Mouse (Mus musculus) forebrain, embryonic 10.5 days (tissue): ENCODE measurements at regions not wholly inside any gene's neighbourhood (a gene's known extent, or its start where the extent isn't known, plus 50 kb on each side); places are given as distances from the start of the nearest gene placed in this dataset.

ENCODE experiments used
- DNase-seq: peaks from one replicate; pipeline ENCODE4 v3.0.0-alpha.2; 2017; ENCODE audit warnings: low spot score; ENCODE audit errors: extremely low spot score
- H3K27ac ChIP-seq: fragments of 300-500 bp; sonication (generic); 2 replicates; pipeline ENCODE4 v1.5.1; 2016; ENCODE audit warnings: mild to moderate bottlenecking
- H3K27me3 ChIP-seq: fragments of 300-500 bp; sonication (generic); 2 replicates; pipeline ENCODE4 v1.6.1; 2016; ENCODE audit warnings: mild to moderate bottlenecking; ENCODE audit not compliant: poor library complexity, severe bottlenecking
- H3K36me3 ChIP-seq: fragments of 300-500 bp; sonication (generic); replicated peaks from 2 replicates; pipeline ENCODE4 v1.6.1; 2016; ENCODE audit warnings: mild to moderate bottlenecking, moderate library complexity
- H3K4me1 ChIP-seq: fragments of 300-500 bp; sonication (generic); 2 replicates; pipeline ENCODE4 v1.6.1; 2016
- H3K4me3 ChIP-seq: fragments of 300-500 bp; sonication (generic); 2 replicates; pipeline ENCODE4 v1.5.1; 2016; ENCODE audit warnings: mild to moderate bottlenecking, moderate library complexity
- H3K9me3 ChIP-seq: fragments of 300-500 bp; sonication (generic); 2 replicates; pipeline ENCODE4 v1.6.1; 2016; ENCODE audit warnings: mild to moderate bottlenecking, moderate library complexity
- WGBS: fragments of 180-500 bp; shearing (Covaris S2); methylation state at CpG from one replicate; pipeline ENCODE4 v1.1.7; 2016; 5-methylcytosine and 5-hydroxymethylcytosine counted together

DNA sequence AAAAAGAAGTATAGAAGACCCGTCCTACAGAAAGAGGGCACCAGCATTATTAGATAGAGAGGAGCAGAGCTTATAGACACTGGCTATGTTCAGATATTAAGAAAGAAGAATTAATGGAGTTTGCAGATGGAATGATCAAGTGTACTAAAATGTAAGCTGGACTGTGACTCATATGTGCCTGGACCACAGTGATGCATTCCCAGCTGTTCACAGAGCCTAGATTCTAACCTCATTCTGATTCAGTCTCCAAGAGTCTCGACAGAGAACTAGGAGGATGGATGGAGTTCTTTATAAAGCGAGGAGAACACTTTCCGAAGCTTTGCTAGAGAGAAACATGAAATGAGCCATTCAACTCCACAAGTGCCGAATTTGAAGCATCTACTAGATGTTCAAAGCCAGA lies 345.4 kb downstream of the Adgrl2 start:
- no peak overlapping the region for H3K4me3 ChIP-seq
- peaks cover 13% of the 10 kb centered on the region for H3K4me1 ChIP-seq
- H3K36me3 ChIP-seq: no peaks in the 10 kb centered on the region
- DNase-seq: no peak
- no peak overlapping the region for H3K27ac ChIP-seq
- H3K9me3 ChIP-seq: no peaks in the 10 kb centered on the region
- WGBS: 91% methylated on average over 5 of the region's 5 CpGs
- no peaks in the 10 kb centered on the region for H3K27me3 ChIP-seq

DNA sequence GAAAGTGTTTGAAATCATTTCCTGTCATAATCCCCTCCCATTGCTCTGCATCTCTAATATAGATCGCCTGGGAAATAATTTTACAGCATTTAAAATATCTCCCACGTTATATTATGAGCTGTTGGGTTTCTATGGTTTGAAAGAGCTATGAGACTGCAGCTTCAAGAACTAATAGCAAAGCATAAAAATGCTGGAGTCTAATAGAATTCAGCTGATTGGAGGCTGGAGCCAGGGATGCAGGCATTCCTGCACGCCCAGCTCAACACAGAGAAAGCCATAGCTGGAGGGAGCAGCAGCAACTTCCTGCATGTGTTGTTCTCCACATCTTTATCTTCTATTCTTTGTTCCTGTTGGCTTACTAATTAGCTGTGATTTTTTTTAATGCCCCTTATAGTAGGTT lies 348.8 kb downstream of the Adgrl2 start:
- Histone ChIP-seq H3K9me3 (peaks cover 5% of the 10 kb centered on the region; the same call in 1 of the 2 replicates), H3K4me3 (no peak overlapping the region), H3K4me1 (peaks cover 13% of the 10 kb centered on the region), H3K27ac (no peak overlapping the region), H3K36me3 (no peaks in the 10 kb centered on the region), H3K27me3 (no peaks in the 10 kb centered on the region)
- 78% methylated on average over 3 of the region's 3 CpGs for whole genome bisulfite sequencing
- no peak for DNase-seq

DNA sequence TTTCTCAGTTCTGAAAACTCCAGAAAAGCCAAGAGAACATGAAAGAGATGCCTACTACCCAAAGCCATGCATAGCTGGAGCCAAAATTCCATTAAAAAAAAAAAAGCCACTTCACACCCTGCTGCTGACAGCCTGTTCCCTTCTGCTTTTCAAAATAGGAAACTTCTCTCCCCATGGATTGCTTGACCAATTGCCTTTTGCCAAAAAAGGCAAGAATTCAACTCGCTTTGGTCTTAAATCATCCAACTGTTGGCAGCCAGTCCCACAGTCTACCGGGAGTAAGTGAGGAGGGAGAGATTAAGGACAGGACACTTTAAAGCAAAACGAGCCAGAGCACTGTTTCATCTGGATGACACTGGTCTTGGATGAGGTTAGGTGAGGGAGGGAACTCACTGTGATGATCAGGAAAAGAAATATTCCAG lies 349.7 kb downstream of the Adgrl2 start:
- H3K4me3 ChIP-seq: no peak overlapping the region
- H3K9me3 ChIP-seq: peaks cover 5% of the 10 kb centered on the region; the same call in 1 of the 2 replicates
- H3K27me3 ChIP-seq: no peaks in the 10 kb centered on the region
- no peak for DNase-seq
- 76% methylated on average over 3 of the region's 3 CpGs for WGBS
- H3K27ac ChIP-seq: no peak overlapping the region
- H3K36me3 ChIP-seq: no peaks in the 10 kb centered on the region
- H3K4me1 ChIP-seq: peaks cover 13% of the 10 kb centered on the region

DNA sequence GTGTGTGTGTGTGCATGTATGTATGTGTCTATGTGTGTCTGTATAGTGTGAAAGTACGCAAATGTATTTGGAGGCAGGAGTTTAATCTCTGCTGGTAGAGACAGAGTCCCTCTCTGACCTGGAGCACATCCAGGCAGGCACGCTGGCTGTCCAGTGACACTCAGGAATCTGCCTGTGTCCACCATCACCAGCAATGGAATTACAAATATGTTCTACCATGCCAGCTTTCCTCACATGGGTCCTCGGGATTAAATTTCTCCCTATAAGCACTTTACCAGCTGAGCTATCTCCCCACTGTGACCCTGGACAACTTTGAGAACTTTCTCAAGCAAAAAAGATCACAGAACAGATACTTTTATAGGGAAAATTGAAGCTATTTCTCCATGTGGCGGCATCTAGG lies 355.3 kb downstream of the Adgrl2 start:
- Histone ChIP-seq H3K27me3 (no peaks in the 10 kb centered on the region), H3K27ac (no peak overlapping the region), H3K4me1 (peaks cover 25% of the 10 kb centered on the region), H3K4me3 (no peak overlapping the region), H3K9me3 (peaks cover 5% of the 10 kb centered on the region; the same call in 1 of the 2 replicates), H3K36me3 (no peaks in the 10 kb centered on the region)
- DNase-seq: no peak
- 80% methylated on average over 4 of the region's 4 CpGs for WGBS

DNA sequence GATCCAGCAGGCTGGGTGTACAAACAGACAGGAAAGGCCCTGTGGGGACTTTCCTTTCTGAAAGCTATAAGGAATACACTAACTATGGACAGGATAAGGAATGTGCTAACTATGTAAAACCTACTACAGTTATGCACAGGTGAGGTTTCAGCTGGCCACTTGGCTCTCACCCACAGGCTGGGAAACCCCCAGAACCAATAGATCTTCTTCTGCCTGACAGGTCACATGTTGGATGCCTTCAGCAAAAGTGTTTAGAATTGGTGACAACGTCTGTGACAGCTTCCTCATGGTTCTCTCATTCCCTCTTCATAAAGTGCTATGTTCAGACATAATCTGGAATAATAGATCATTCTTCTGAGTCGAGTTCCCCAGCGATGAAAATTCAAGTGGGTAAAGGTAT lies 356.0 kb downstream of the Adgrl2 start:
- no peaks in the 10 kb centered on the region for H3K36me3 ChIP-seq
- DNase-seq: no peak
- 86% methylated on average over 3 of the region's 3 CpGs for WGBS
- no peak overlapping the region for H3K4me3 ChIP-seq
- H3K27ac ChIP-seq: no peak overlapping the region
- H3K9me3 ChIP-seq: peaks cover 1% of the 10 kb centered on the region; the same call in 1 of the 2 replicates
- peaks cover 25% of the 10 kb centered on the region for H3K4me1 ChIP-seq
- no peaks in the 10 kb centered on the region for H3K27me3 ChIP-seq

DNA sequence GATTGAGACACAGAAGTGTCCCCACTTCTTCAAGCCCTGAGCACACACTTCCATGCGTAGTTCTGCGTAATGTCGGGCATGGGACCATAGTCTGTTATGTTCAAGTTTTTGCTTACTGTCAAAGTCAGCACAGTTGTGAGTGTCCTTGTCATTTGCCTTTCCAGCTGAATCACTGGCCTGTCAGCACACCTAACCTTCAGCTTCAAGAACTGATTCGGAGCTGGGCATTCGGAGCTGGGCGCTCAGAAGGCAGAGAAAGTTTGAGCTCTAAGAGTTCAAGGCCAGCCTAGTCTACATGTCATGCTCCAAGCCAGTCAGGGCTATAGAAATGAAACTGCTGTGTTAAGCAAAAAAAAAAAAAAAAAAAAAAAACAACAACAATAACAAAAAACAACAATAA lies 357.1 kb downstream of the Adgrl2 start:
- 93% methylated on average over 6 of the region's 6 CpGs for WGBS
- Histone ChIP-seq H3K27ac (no peak overlapping the region), H3K36me3 (no peaks in the 10 kb centered on the region), H3K27me3 (no peaks in the 10 kb centered on the region), H3K9me3 (no peaks in the 10 kb centered on the region), H3K4me1 (peaks cover 25% of the 10 kb centered on the region), H3K4me3 (no peak overlapping the region)
- DNase-seq: no peak

GRCm38 (mm10) chr3:148632449-148632848 lies 357.9 kb downstream of the Adgrl2 start:
- peaks cover 25% of the 10 kb centered on the region for H3K4me1 ChIP-seq
- H3K36me3 ChIP-seq: no peaks in the 10 kb centered on the region
- WGBS: 85% methylated on average over 2 of the region's 2 CpGs
- no peak overlapping the region for H3K4me3 ChIP-seq
- no peak for DNase-seq
- no peaks in the 10 kb centered on the region for H3K9me3 ChIP-seq
- H3K27ac ChIP-seq: no peak overlapping the region
- H3K27me3 ChIP-seq: no peaks in the 10 kb centered on the region

DNA sequence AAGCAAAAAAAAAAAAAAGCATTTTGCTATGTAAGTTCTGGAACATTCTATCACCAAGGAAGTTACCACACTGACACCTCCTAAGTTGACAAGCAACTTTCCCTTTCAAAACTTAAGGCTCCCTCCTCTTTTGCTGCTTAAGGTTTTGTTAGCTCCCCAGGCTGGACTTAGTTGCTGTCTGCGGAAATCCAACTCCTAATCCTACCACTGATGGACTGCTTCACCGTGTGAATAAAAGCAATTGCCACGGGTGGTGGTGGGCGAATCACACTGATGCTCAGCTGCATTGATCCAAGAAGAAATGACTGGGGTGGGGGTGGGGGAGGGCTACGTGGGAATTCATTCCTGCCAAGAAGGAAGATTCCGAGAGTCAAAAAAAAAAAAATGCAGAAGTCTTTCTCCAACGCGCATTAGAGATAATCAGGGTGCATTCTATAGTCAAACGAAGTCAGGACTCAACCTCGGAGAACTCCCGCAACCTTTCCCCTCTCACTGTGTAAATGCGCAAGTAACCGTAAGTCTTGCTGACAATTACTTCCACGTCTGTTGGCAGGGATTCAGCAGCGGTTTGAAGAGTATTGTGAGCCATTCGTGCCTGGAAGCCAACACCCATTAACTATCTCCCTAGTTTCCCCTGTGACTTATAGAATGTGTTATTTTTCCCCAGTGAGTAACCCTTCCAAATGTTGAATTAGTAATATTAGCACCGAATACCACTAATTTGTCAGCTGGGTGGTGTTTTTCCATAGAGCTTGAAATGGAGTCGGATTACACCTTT lies 358.8 kb downstream of the Adgrl2 start:
- 56% methylated on average over 18 of the region's 18 CpGs for WGBS
- Histone ChIP-seq H3K36me3 (no peaks in the 10 kb centered on the region), H3K4me3 (no peak overlapping the region), H3K9me3 (no peaks in the 10 kb centered on the region), H3K27me3 (no peaks in the 10 kb centered on the region), H3K27ac (no peak overlapping the region), H3K4me1 (peaks cover 25% of the 10 kb centered on the region)
- DNase-seq: no peak

GRCm38 (mm10) chr3:148630865-148631264 lies 359.5 kb downstream of the Adgrl2 start:
- no peak overlapping the region for H3K4me3 ChIP-seq
- DNase-seq: no peak
- WGBS: 68% methylated on average over 7 of the region's 7 CpGs
- H3K36me3 ChIP-seq: no peaks in the 10 kb centered on the region
- H3K9me3 ChIP-seq: no peaks in the 10 kb centered on the region
- H3K27ac ChIP-seq: no peak overlapping the region
- H3K27me3 ChIP-seq: no peaks in the 10 kb centered on the region
- peaks cover 25% of the 10 kb centered on the region for H3K4me1 ChIP-seq

GRCm38 (mm10) chr3:148614971-148615671 lies 375.2 kb downstream of the Adgrl2 start:
- no peak overlapping the region for H3K27ac ChIP-seq
- H3K36me3 ChIP-seq: no peaks in the 10 kb centered on the region
- no peak for DNase-seq
- WGBS: 70% methylated on average over 9 of the region's 9 CpGs
- no peak overlapping the region for H3K4me3 ChIP-seq
- peaks cover 18% of the 10 kb centered on the region for H3K4me1 ChIP-seq
- no peaks in the 10 kb centered on the region for H3K27me3 ChIP-seq
- H3K9me3 ChIP-seq: 0 out of 2 replicates have a peak, but pooled peaks cover 4% of the 10 kb centered on the region

GRCm38 (mm10) chr3:148613443-148613842 lies 376.9 kb downstream of the Adgrl2 start:
- Histone ChIP-seq H3K4me1 (peaks cover 18% of the 10 kb centered on the region), H3K27ac (no peak overlapping the region), H3K9me3 (0 out of 2 replicates have a peak, but pooled peaks cover 4% of the 10 kb centered on the region), H3K4me3 (no peak overlapping the region), H3K27me3 (no peaks in the 10 kb centered on the region), H3K36me3 (no peaks in the 10 kb centered on the region)
- no peak for DNase-seq
- 63% methylated on average over 3 of the region's 3 CpGs for WGBS

DNA sequence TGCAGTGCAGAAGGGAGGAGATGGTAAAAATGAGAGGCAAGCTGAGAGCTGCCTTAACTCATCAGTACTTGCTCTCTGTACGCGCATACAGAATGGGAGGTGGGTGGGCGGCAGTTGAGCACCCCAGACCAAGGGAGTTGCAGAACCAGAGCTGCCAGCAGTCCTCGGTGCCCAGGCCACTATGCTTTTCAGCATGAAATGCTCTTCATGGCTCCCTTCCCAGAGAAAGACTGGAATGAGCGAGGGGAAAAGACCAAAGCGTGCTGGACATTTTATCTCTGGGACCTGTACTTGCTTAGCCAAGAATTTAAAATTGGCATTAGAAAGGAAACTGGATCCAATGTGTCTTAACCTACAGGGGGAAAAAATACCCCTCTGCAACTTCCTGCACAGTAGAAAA lies 387.1 kb downstream of the Adgrl2 start:
- 94% methylated on average over 6 of the region's 6 CpGs for WGBS
- H3K4me3 ChIP-seq: no peak overlapping the region
- no peaks in the 10 kb centered on the region for H3K36me3 ChIP-seq
- H3K9me3 ChIP-seq: no peaks in the 10 kb centered on the region
- H3K4me1 ChIP-seq: no peaks in the 10 kb centered on the region
- no peak overlapping the region for H3K27ac ChIP-seq
- H3K27me3 ChIP-seq: no peaks in the 10 kb centered on the region
- no peak for DNase-seq

DNA sequence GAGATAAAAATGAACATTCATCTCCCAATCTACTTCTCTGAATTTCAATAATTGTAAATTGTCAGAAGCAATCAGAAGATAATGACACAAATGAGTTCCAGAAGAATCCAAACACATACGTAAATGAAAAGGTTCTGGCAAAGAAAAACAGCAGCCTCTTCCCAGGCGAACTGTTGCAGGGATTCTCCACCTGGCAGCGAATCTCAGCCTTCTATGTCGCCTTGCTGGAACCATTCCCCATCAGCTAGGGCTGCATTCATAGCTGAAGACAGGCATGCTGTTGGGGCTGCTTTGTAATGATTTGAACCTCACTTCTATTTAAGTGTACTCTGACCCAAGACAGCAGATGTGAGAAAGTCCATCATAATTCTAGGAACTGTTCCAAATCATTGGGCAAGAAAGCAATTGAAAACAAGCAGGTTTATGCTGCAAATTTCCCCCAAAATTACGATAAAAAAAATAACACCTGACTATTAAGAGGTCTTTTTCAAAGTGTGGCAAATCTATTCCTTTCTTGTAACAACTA lies 387.6 kb downstream of the Adgrl2 start:
- no peaks in the 10 kb centered on the region for H3K36me3 ChIP-seq
- H3K27ac ChIP-seq: no peak overlapping the region
- H3K27me3 ChIP-seq: no peaks in the 10 kb centered on the region
- 86% methylated on average over 5 of the region's 5 CpGs for WGBS
- H3K4me1 ChIP-seq: no peaks in the 10 kb centered on the region
- no peaks in the 10 kb centered on the region for H3K9me3 ChIP-seq
- DNase-seq: no peak
- H3K4me3 ChIP-seq: no peak overlapping the region
